Mouse (Mus musculus) C2C12 (cell line): ENCODE data around the gene Plg.

Experiments used
- CEBPB ChIP-seq: IDR thresholded peaks from one replicate; pipeline ENCODE4 v1.6.1; 2011; ENCODE audit warnings: low read depth, mild to moderate bottlenecking, control low read depth, moderate library complexity
- CTCF ChIP-seq: IDR thresholded peaks from one replicate; pipeline ENCODE4 v1.5.1; 2011; ENCODE audit not compliant: control insufficient read depth, insufficient read depth, insufficient read length
- MAX ChIP-seq: IDR thresholded peaks from one replicate; pipeline ENCODE4 v1.6.1; 2011; ENCODE audit warnings: mild to moderate bottlenecking, control low read depth
- MYOD1 ChIP-seq: IDR thresholded peaks from one replicate; pipeline ENCODE4 v1.6.1; 2011; ENCODE audit warnings: low read depth; ENCODE audit not compliant: control insufficient read depth, insufficient read length
- MYOG ChIP-seq: IDR thresholded peaks from one replicate; pipeline ENCODE4 v1.6.1; 2011; ENCODE audit not compliant: control insufficient read depth, insufficient read length; ENCODE audit errors: extremely low read depth
- USF1 ChIP-seq: IDR thresholded peaks from one replicate; pipeline ENCODE4 v1.6.1; 2011; ENCODE audit warnings: low read depth, mild to moderate bottlenecking, control low read depth, moderate library complexity

DNA sequence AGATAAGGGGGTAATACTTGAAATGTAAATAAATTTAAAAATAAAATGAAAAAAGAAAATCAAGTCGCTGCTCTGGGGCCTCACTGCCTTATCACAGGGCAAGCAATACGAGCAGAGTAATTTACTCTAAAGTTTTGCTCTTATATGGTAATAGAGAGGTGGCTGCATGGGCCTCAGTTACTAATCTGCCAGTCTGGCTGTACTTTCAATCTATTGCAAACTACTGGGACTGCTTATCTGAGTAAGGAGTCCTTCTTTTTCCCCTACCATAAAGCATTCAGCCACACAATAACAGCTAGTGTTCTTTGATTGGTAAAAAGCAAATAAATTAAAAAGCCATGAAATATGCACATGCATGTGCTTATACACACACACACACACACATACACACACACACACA is 3.2 kb downstream of the Plg start:
- TF ChIP-seq CTCF (no peak), USF1 (no peak), MAX (no peak), MYOG (no peak), CEBPB (no peak), MYOD1 (no peak)
